Mouse (Mus musculus) G1E-ER4 (cell line): Measurements from ENCODE around the gene Lrrc43. TPM values are rescaled to one million over a fixed set of nuclear protein-coding genes. Genes with fewer than 3 reads are reported as not detected.

Source experiments
- GATA1 ChIP-seq: IDR thresholded peaks from one replicate; pipeline ENCODE4 v1.8.0; 2012; ENCODE audit warnings: low read length, inconsistent platforms
- polyA plus RNA-seq: library from polyadenylated mRNA; stranded (reverse); fragments of >175 nt; gene quantifications from 2 replicates; pipeline ENCODE4 v1.2.3, GENCODE M21; 2012

Lrrc43 gene
- polyA plus RNA-seq, 1 experiment, result not detected

- TF ChIP-seq GATA1, result no peak
Measured at GRCm38 (mm10) chr5:123507936-123508723, 19.0 kb downstream of the Lrrc43 start.

- no peak for TF ChIP-seq GATA1
Measured at GRCm38 (mm10) chr5:123508921-123509320, 19.8 kb downstream of the Lrrc43 start.

DNA sequence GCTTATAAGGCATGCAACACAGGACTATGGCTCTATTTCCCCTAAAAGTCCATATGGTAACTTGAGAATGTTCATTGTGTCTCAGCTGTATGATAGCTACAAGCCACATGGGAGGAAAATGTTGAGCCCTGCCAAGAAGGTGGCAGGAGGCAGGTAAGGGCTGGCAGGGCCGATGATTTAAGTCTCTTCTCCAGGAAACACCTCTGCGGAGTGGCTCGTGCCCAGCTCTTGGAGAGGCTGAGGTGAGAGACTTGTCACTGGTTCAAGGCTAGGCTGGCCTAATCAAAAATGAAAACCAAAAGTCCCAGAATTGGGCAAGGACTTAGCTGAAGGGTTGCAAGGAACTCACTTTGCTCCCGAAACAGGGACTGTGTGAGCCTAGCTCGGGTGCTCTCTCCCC lies 21.1 kb downstream of the Lrrc43 start, which contains the start of gene B3gnt4:
B3gnt4 (plus strand) TSS at position 301 of the 400 bp plus-strand sequence.
- no peak for TF ChIP-seq GATA1

GRCm38 (mm10) chr5:123512102-123512501 lies 23.0 kb downstream of the Lrrc43 start:
- TF ChIP-seq GATA1, result no peak

GRCm38 (mm10) chr5:123514871-123515270 lies 25.8 kb downstream of the Lrrc43 start:
- no peak for TF ChIP-seq GATA1

DNA sequence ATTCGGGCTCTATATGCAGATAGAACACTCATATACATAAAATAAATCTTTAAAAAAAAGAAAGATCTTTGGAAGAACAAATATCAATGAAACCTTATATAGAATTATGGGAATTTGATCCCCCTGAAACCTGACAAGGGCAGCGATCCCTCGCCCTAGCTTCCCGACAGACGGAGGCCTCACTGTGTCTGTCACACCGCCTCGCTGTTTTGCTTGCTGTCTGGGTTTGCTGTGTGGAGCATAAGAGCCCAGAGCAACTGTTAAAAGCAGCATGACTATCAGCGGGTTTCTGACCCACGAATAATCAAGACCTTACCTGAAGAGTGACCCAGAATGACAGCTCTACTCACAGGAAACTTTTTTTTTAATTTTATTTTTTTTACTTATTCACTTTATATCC lies 31.6 kb downstream of the Lrrc43 start:
- no peak for TF ChIP-seq GATA1

DNA sequence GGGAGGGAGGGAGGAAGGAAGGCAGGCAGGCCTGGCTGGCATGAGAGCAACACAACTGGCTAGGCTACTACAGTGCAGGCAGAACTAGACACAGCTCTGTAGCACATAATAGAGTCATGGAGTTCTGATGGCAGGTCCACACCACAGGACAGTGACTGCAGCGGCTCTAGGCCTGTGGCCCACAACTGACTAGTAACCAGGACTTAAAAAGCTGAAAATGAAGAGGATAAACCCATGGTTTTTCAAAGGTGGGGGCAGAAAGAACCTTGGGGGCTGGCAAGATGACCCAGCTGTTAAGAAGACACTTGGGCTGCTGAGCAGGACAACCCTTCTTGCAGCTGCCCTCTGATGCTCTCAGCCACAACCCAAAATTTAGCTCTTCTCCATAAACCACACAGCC lies 32.5 kb downstream of the Lrrc43 start:
- TF ChIP-seq GATA1, result no peak

DNA sequence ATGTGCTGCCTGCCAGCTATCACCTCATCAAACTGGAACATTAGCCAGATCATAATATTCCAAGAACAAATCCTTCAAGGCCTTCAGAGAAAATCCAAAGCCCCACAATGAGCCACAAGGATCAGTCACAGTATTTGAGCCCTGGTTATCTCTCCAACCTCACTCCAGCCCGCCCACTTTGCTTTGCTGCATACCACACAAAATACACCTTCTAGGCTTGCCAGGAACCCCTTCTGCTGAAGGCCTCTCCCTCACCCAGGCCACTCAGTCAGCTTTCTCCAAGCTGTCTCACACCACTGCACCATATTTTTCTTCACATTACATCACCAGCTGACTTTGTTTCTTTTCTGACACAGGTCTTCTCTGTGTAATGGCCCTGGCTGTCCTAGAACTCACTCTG lies 33.1 kb downstream of the Lrrc43 start:
- TF ChIP-seq GATA1, result no peak

GRCm38 (mm10) chr5:123523692-123524392 lies 34.7 kb downstream of the Lrrc43 start, which contains the start of gene Diablo:
TSS of gene Diablo (minus strand) at chr5:123524176.
- no peak for TF ChIP-seq GATA1

DNA sequence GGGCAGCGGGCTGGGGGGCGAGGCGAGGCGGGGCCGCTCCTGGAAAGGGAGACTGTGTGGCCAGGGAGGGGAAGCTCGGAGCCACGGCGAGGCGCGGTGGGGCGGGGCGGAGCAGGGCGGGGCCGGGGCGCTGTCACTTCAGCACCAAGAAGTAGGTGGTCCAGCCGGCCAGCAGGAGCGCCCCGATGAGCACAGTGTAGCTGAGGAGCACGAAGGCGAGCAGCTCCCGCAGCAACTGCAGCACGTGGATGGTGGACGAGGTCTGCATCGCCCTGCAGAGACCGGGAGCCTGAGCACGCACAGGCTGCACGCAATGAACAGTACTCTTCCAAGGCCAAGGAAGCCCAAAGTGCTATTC lies 35.3 kb downstream of the Lrrc43 start:
- no peak for TF ChIP-seq GATA1

- no peak for TF ChIP-seq GATA1
Measured at GRCm38 (mm10) chr5:123525281-123525680, 36.2 kb downstream of the Lrrc43 start, which contains the start of gene Gm49027. TSS of gene Gm49027 (minus strand) at chr5:123525488.

GRCm38 (mm10) chr5:123525916-123526495 lies 36.9 kb downstream of the Lrrc43 start:
- TF ChIP-seq GATA1, result no peak

- TF ChIP-seq GATA1, result no peak
Measured at GRCm38 (mm10) chr5:123528641-123529040, 39.5 kb downstream of the Lrrc43 start.

DNA sequence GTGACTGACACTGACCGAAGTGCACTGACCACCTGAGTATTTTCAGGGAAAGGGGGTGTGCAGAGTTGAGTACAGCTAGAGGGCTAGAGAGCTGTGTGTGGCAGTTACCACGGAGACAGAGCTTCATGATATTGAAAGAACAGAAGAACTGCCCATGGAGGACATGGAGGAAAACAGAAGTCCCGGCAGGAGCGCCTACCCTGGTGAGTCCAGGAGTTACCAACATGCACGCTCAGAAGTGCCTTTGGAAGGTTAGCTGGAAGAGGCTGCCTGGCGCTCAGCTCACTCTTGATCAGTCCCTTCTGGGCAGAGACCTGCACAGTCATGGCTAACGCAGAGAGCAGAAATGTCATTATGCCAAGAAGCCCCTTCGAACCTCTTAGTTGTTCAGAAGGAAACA lies 41.0 kb downstream of the Lrrc43 start:
- no peak for TF ChIP-seq GATA1

DNA sequence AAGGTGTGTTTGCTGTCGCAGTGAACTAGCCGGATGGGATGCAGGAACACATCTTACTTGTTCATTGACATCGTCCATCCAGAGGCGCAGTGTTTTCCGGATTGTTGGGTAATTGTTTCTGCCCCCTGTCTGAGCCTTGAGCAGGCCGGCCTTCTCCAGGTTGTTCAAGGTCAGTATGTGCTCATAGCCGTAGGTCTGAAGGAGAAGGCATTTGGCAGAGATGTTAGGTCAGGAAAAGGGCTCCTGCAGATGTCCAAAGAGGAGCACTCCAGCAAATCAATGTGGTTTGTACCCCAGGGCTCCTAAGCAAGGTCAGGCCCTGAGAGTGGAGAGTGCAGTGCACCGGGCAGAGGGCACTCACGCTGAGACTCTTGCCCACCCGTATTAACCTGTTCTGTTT lies 44.7 kb downstream of the Lrrc43 start:
- TF ChIP-seq GATA1, result no peak

DNA sequence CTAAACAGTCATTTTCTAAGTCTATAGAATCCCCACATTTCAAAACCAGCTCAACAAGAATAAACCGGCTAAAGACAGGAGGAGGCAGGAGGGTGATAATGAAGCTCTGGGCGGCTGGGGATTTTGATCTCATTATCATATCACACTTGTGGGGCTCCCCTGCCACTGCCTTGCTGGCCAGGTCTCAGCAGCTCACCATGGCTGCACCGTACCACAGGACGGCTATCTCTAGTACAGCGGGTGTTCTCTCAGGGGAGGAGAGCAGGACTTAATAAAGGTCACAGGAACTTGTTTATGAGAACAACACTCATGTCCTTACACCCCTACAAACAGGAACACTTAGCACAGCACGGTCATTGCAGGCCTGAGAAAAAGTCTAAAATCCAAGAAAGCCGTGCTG lies 66.6 kb downstream of the Lrrc43 start:
- TF ChIP-seq GATA1, result no peak
